Mouse (Mus musculus) T-cell, adult 2 months (primary cell): ENCODE results near the gene U2surp.
"Not testable (repeated sequence)": the region's sequence is repeated elsewhere in the genome, so short reads cannot be mapped to it uniquely, and the experiment has no call there.

Experiments
- DNase-seq: peaks from one replicate; pipeline ENCODE4 v3.0.0; 2022; ENCODE audit warnings: low spot score

Gene U2surp

DNA sequence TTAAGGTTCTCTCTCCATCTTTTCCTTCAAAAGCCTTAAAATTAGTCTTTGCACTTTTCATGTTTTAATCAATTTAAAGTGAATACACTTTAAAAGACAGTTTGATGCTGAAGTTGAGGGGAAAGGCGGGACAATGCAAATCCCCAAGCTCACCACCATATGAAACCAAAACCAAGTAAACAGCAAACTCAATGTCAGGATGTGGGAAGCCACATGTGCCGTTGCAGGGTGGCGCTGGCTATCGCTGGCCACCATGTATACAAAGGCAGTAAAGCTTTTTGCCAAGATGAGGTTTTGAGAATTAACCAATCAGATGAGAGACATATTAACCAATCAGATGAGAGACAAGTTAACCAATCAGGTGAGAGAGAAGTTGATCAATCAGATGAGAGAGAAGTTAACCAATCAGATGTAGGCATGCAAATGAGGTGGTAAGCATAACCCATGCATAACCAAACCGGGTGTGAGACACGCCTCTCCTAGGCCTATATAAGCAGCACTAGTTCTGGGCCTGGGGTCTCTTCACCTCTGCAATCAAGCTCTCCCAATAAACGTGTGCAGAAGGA lies 42.7 kb downstream of the U2surp start:
- DNase-seq: not testable (repeated sequence)

DNA sequence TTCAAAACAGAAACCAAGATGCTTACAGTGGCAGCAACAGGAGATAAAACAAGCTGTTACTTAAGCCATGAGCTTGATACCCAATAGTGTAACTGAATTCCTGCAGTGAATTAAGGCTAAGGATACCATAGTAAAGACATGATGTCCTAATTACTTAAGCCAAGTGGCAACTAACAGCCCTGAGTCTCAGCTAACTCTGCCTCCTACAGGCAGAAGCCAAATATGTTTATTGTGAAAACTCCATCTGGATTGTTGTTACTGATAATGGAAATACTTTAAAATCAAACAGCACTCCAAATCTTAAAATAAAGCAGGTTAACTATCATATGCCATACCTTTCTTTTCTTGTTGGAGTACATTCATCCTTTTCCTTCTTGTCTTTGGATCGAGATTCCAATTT lies 47.8 kb downstream of the U2surp start:
- no peak for DNase-seq

GRCm38 (mm10) chr9:95451931-95452330 lies 59.9 kb downstream of the U2surp start:
- no peak for DNase-seq

- no peak for DNase-seq
Observed at GRCm38 (mm10) chr9:95450586-95450985, 61.2 kb downstream of the U2surp start.

- DNase-seq: no peak
Observed at GRCm38 (mm10) chr9:95442321-95442731, 69.5 kb downstream of the U2surp start.

DNA sequence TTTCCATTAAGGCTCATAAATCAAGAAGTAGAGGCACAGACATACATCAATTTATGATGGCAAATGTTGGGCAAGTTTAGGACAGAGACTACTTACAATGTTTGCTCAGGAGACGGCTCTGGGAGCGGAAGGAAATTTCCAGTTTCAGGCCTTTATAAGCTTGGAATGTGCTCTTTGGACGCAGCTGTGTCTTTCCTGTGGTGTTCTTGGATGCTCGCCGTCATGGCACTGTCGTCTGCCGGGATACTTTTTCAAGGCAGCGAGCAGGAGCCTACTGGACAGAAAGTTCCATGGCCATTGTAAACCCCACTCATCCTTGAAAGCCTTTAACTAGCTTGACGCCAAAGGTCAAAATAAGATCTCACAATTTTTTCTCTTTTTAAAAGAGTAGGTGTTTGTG lies 73.9 kb downstream of the U2surp start:
- no peak for DNase-seq

DNA sequence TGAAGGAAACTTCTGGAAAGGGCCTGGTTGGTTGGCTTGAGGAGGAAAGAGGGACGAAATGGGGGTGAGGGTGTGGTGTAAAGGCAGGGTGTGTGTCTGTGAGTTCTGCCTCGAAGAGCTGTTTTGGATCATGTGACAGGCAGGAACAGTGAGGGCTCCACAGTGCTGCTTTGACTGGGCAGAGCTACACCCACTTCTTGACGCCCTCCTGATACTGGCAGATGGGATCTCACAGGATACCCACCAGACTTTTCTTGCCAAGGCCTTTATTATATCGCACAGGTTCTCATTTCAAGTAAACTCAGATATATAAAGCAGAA lies 75.5 kb downstream of the U2surp start:
- no peak for DNase-seq

DNA sequence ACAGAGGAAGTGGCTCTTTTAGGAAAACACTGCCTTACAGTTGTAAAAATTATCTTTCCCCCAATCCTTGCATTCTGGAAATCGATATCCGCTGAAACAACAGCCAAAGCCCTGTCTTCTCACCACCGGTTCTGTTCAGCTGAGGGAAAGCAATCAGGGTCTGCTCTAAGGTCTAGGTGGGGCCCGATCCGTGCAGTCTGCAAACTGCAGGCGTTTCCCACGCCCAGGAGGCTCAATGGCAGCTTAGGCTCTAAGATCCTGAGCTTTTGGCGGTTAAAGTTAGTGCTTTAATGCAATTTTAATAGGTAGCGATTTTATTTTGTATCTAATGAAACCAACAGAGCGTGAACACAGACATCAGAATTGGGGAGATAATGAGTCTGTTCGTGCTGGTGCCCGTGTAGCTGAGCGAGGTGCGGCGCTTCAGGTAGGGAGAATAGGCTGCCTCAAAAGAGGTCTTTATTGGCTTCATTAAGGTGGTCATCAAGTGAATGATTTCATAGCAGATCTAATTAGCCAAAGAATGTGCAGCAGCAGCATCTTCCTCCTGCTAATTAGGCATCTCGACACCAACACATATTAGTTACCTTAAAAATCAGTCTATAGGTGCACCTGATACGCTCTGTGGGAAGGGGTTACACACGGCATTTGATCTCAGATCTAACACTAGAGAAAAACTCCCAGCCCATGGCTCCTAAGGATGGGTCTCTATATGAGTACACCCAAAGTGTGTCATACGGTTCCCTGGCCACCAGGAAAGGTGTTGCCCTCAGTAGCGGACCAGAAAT lies 76.1 kb downstream of the U2surp start:
- DNase-seq: no peak

- no peak for DNase-seq
Observed at GRCm38 (mm10) chr9:95428277-95428676, 83.5 kb downstream of the U2surp start.

- DNase-seq: no peak
Observed at GRCm38 (mm10) chr9:95413911-95414310, 97.9 kb downstream of the U2surp start.

DNA sequence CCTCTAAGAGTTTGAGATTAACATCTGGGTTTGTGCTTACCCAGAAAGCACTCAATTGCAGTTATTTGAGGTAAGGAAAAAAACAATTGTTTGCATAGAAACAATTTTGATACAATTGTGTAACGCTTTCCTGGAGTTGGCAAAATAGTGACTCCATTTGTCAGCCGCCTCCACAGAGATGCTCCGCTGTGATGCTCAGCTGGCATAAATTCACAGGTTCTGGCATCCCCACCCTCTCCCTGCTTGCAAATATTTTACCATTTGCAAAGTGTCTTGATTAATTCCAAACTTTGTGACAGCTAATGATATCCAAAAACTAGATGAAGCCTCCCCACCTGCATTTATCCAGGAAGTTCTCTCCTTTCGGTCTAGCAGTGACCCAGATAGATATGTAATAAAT lies 99.7 kb downstream of the U2surp start:
- DNase-seq: no peak

DNA sequence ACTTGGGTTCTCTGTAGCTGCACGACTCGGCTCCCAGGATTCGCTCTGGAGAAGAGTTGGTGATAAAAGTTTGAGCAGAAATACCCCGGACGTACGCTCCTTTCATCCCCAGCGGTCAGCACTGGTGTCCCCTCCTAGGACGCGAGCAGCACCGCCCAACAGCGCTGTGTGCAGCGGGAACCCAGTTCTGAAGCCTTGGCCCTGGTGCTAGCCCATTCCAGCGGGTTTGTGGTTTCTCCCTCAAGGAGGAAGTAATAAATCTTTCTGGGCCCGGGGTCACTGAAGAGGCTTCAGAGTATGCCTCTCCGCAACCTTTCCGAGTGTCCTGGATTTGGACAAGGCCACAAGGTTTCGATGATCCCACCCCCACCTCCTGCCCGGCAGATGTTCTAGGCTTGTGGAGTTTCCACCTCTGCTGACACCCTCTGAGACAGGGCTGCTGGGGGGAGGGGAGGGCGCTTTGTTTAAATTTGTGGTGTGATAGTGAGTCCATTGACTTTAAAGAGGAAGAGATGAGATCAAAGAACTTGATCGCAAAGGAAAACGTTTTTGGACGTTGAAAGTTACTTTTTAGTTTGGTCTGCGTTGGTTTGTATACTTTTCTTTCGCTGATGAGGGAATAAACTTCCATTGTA lies 104.1 kb downstream of the U2surp start:
- peak; percentile 18 for DNase-seq
